Mouse (Mus musculus): ENCODE measurements around the gene Tsc2. TPM values are rescaled to one million over a fixed set of nuclear protein-coding genes. Genes with fewer than 3 reads are reported as not detected.

The Tsc2 gene
- polyA plus RNA-seq, 1 experiment = 230 TPM

- TF ChIP-seq POLR2A (IDR thresholded peaks at IDR 0.05; ENCODE audit: borderline replicate concordance, extremely low read depth, low read depth, low read length) = peak; percentile 96
- TF ChIP-seq CTCF (IDR thresholded peaks at IDR 0.05; ENCODE audit: insufficient read depth, low read length) = no peak
- Histone ChIP-seq H3K4me1 (ENCODE audit: control insufficient read depth, insufficient read depth, low read length) (peaks cover 7% of the 10 kb centered on the region; the same call in 1 of the 2 replicates), H3K4me3 (replicated peaks; ENCODE audit: extremely low read depth, low read depth, low read length) (peak within 1 kb of the TSS; percentile 83)
- DNase-seq = peak; percentile 99
- under 1% methylated on average over 72 of the region's 72 CpGs for WGBS
These were observed 82.6 kb downstream of the Tsc2 start, which contains the start of gene Pkd1 for GRCm38 (mm10) chr17:24549618-24550415. Gene Pkd1 (plus strand): TSS chr17:24549834.

GRCm38 (mm10) chr17:24548921-24549617 lies 83.4 kb downstream of the Tsc2 start:
- peak overlapping the region; percentile 83 for H3K4me3 ChIP-seq (replicated peaks; ENCODE audit: extremely low read depth, low read depth, low read length)
- WGBS = 2% methylated on average over 23 of the region's 23 CpGs
- peak; percentile 68 for DNase-seq
- H3K4me1 ChIP-seq (ENCODE audit: control insufficient read depth, insufficient read depth, low read length) = peaks cover 7% of the 10 kb centered on the region; the same call in 1 of the 2 replicates
- TF ChIP-seq CTCF (IDR thresholded peaks at IDR 0.05; ENCODE audit: insufficient read depth, low read length) (no peak), POLR2A (IDR thresholded peaks at IDR 0.05; ENCODE audit: borderline replicate concordance, extremely low read depth, low read depth, low read length) (peak; percentile 46; the same call in 1 of the 2 replicates)

DNA sequence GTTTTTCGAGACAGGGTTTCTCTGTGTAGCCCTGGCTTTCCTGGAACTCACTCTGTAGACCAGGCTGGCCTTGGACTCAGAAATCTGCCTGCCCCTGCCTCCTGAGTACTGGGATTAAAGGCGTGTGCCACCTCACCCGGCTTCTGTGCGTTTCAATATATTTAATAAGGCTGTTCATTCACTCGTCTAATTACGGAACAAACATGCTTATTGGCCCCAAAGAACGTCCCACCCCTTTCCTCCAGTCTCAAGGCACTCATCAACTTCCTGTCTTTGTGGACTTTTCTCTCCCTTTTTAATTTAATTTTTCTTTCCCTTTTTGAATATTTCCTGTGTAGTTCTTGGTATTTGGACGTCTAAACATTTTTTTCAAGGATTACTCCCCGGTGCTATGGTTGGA lies 84.0 kb downstream of the Tsc2 start:
- 10% methylated on average over 9 of the region's 9 CpGs for WGBS
- DNase-seq = no peak
- TF ChIP-seq CTCF (IDR thresholded peaks at IDR 0.05; ENCODE audit: insufficient read depth, low read length) (no peak), POLR2A (IDR thresholded peaks at IDR 0.05; ENCODE audit: borderline replicate concordance, extremely low read depth, low read depth, low read length) (no peak)
- peaks cover 7% of the 10 kb centered on the region; the same call in 1 of the 2 replicates for H3K4me1 ChIP-seq (ENCODE audit: control insufficient read depth, insufficient read depth, low read length)
- peak overlapping the region; percentile 83 for H3K4me3 ChIP-seq (replicated peaks; ENCODE audit: extremely low read depth, low read depth, low read length)

DNA sequence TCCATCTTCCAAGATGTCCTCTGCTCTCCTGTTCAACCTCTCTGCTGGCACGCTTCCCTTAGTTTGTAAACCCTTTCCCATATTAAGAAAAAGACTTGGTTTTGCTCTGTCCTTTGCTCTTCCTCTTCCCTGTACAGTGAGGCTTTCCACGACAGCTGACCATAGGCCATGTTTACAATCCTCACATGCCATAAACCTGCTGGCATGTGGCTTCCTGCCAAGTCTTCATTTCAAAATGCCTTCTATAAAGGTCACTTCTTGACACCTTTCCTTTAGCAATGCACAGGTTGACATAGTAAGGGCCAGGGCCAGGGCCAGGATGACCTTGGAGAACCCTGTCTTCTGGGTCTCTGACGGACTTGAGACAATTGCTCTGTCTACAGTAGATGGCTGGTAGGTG lies 86.2 kb downstream of the Tsc2 start:
- Histone ChIP-seq H3K4me1 (ENCODE audit: control insufficient read depth, insufficient read depth, low read length) (peaks cover 4% of the 10 kb centered on the region; the same call in 1 of the 2 replicates), H3K4me3 (replicated peaks; ENCODE audit: extremely low read depth, low read depth, low read length) (no peak overlapping the region)
- WGBS = 76% methylated on average over 3 of the region's 3 CpGs
- DNase-seq = no peak
- TF ChIP-seq CTCF (IDR thresholded peaks at IDR 0.05; ENCODE audit: insufficient read depth, low read length) (no peak), POLR2A (IDR thresholded peaks at IDR 0.05; ENCODE audit: borderline replicate concordance, extremely low read depth, low read depth, low read length) (no peak)

Other genes with a start within 250 kb of the Tsc2 start
- 83.2 and 101 TPM in 2 replicates for gene Rnps1, start 218.1 kb downstream of the Tsc2 start, polyA plus RNA-seq (2012; rRNA removed)
- 70.0 and 78.3 TPM in 2 replicates for gene Eci1, start 206.0 kb downstream of the Tsc2 start, polyA plus RNA-seq (2012; rRNA removed)
- gene Dnase1l2, start 189.5 kb downstream of the Tsc2 start, polyA plus RNA-seq (2012; rRNA removed) = 7.7 and 22.4 TPM in 2 replicates
- gene E4f1, start 162.3 kb downstream of the Tsc2 start, polyA plus RNA-seq (2012; rRNA removed) = 85.9 and 90.1 TPM in 2 replicates
- 39.5 and 46.2 TPM in 2 replicates for gene Pgp, start 162.2 kb downstream of the Tsc2 start, polyA plus RNA-seq (2012; rRNA removed)
- gene Bricd5, start 158.7 kb downstream of the Tsc2 start, polyA plus RNA-seq (2012; rRNA removed) = 0.15 and 0.43 TPM in 2 replicates
- 27.5 and 43.2 TPM in 2 replicates for gene Mlst8, start 153.6 kb downstream of the Tsc2 start, polyA plus RNA-seq (2012; rRNA removed)
- gene Caskin1, start 144.0 kb downstream of the Tsc2 start, polyA plus RNA-seq (2012; rRNA removed) = 1.7 and 2.1 TPM in 2 replicates
- 237 and 263 TPM in 2 replicates for gene Traf7, start 104.7 kb downstream of the Tsc2 start, polyA plus RNA-seq (2012; rRNA removed)
- 1.1 and 1.2 TPM in 2 replicates for gene Rab26, start 98.4 kb downstream of the Tsc2 start, polyA plus RNA-seq (2012; rRNA removed)
- 136 and 146 TPM in 2 replicates for gene Pkd1, start 82.8 kb downstream of the Tsc2 start, polyA plus RNA-seq (2012; rRNA removed)
- 18.8 and 19.3 TPM in 2 replicates for gene Nthl1, start 50 bp upstream of the Tsc2 start, polyA plus RNA-seq (2012; rRNA removed)
- gene Slc9a3r2, start 17.7 kb upstream of the Tsc2 start, polyA plus RNA-seq (2012; rRNA removed) = 507 and 712 TPM in 2 replicates
- gene Npw, start 25.8 kb upstream of the Tsc2 start, polyA plus RNA-seq (2012; rRNA removed) = 77.9 and 131 TPM in 2 replicates
- gene Zfp598, start 37.1 kb upstream of the Tsc2 start, polyA plus RNA-seq (2012; rRNA removed) = 89.7 and 89.8 TPM in 2 replicates
- gene Syngr3, start 57.3 kb upstream of the Tsc2 start, polyA plus RNA-seq (2012; rRNA removed) = 0.46 and 0.62 TPM in 2 replicates
- gene Gfer, start 63.5 kb upstream of the Tsc2 start, polyA plus RNA-seq (2012; rRNA removed) = 13.7 and 20.3 TPM in 2 replicates
- 13.2 and 14.2 TPM in 2 replicates for gene Noxo1, start 63.6 kb upstream of the Tsc2 start, polyA plus RNA-seq (2012; rRNA removed)
- 45.4 and 60.7 TPM in 2 replicates for gene Tbl3, start 75.0 kb upstream of the Tsc2 start, polyA plus RNA-seq (2012; rRNA removed)
- 0.29 and 0.57 TPM in 2 replicates for gene Rnf151, start 85.4 kb upstream of the Tsc2 start, polyA plus RNA-seq (2012; rRNA removed)
- gene Rps2, start 85.5 kb upstream of the Tsc2 start, polyA plus RNA-seq (2012; rRNA removed) = 1,603 and 2,135 TPM in 2 replicates
- gene Ndufb10, start 91.8 kb upstream of the Tsc2 start, polyA plus RNA-seq (2012; rRNA removed) = 174 and 218 TPM in 2 replicates
- 0.26 and 6.4 TPM in 2 replicates for gene Rpl3l, start 95.2 kb upstream of the Tsc2 start, polyA plus RNA-seq (2012; rRNA removed)
- 84.4 and 103 TPM in 2 replicates for gene Msrb1, start 104.0 kb upstream of the Tsc2 start, polyA plus RNA-seq (2012; rRNA removed)
- 6.4 and 8.9 TPM in 2 replicates for gene Hs3st6, start 120.4 kb upstream of the Tsc2 start, polyA plus RNA-seq (2012; rRNA removed)
- gene Meiob, start 171.7 kb upstream of the Tsc2 start, polyA plus RNA-seq (2012; rRNA removed) = not detected in 2 replicates
- gene Hagh, start 207.5 kb upstream of the Tsc2 start, polyA plus RNA-seq (2012; rRNA removed) = 56.1 and 83.4 TPM in 2 replicates
- gene Fahd1, start 217.7 kb upstream of the Tsc2 start, polyA plus RNA-seq (2012; rRNA removed) = 6.4 and 7.8 TPM in 2 replicates
- gene Igfals, start 233.4 kb upstream of the Tsc2 start, polyA plus RNA-seq (2012; rRNA removed) = 3.0 and 3.9 TPM in 2 replicates

Data from lung, adult 2 months (tissue).